Mouse (Mus musculus) T-helper 1 cell (primary cell): ENCODE results near the gene Zfp637.
"Not testable (repeated sequence)": the region's sequence is repeated elsewhere in the genome, so short reads cannot be mapped to it uniquely, and the experiment has no call there.

Experiments used
- in situ Hi-C: fragments of 300-600 bp; cut with MboI, MseI; formaldehyde crosslinking; loops from one replicate; pipeline ENCODE4 v1.15.1; 2025; ENCODE audit warnings: high pct_unique_total_duplicates

Zfp637 gene

DNA sequence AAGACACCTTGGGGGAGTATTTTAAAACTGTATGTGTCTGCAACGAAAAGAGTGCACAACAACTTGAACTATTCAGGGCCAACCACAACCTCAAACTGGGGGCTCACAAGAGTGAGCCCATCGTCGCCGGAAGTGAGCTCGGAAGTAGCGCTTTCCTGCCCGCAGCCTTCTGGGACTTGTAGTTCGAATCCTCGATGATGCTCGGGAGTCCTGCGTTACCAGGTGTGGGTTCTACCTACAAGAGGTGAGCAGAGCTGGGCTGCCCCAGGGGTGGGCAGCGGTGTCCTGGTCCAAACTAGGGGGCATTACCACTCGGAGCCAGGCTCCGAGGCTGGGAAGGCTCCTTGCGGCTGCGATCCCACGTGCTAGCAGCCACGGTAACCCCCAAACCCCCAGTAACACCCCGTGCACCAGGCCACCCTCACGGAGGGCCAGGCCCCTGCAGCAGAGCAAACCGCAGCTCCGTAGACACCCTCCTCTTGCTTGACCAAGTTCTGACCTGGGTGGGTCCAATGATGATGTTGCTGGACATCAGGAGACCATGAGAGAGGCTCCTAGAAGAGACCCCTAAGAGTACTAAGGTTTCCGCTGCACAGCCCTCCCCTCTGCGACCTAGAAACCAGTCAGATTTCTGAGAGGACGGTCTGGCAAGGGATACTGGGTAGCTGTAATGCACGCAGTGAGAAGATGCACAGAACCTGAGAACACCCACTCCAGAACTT lies 22.1 kb downstream of the Zfp637 start:
- in situ Hi-C loops = loop anchor here (5.0 kb wide), 1 partner anchor 54 kb away; no protein-coding TSS in a partner anchor

DNA sequence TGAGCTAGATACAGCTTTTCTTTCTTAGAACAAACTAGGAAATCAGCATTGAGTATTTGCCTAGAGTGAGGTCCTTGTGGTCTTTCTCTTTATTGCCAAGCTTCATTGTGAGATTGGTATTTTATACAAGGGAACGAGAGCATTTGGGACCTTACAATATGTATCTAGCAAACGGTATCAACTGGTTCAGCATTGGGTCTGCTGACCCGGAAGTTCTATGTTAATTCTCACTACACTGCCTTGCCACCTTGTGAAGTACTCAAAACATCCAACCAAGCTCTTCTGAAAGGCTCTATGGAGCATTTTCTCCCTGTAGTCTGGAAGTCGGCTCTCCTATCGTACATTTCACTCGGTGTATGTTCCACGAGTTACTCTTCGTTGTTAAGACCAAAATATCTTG lies 22.8 kb downstream of the Zfp637 start:
- in situ Hi-C loops = loop anchor here (5.0 kb wide), 1 partner anchor 54 kb away; no protein-coding TSS in a partner anchor

DNA sequence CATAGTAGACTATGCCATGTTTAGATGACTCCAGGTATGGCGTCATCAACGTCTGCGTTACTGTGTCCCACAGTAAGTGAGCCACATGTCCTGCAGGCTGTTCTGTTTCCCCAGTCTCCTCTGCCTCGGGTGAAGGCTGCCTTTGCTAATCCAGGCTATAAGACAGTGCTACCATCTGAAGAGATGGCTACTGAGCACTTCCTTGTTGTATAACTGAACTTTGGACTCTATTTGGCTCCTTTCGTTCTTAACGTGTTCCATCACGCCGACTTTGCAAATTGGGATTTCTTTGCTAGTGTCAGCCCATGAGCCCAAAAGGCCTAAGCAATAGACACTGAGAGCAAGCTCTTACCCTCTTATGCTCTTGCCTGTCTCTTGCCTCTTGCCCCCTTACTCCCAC lies 27.2 kb downstream of the Zfp637 start:
- in situ Hi-C loops = no loop called here

DNA sequence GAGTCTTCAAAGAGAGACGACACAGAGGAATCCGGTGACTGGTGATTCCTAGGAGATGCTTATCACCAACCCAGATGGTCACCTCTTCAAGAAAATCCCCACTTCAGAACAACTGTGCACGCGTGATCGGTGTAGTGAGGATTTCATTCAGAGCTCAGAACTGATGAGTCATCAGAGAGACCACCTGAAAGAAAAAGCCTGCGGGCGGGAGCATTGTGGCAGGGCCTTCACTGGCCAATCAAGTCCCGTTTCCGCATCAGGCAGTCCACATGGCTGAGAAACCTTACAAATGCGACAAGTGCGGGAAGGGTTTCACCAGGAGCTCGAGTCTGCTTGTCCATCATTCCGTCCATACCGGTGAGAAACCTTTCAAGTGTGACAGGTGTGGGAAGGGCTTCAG lies 30.1 kb downstream of the Zfp637 start:
- in situ Hi-C loops = no loop called here

DNA sequence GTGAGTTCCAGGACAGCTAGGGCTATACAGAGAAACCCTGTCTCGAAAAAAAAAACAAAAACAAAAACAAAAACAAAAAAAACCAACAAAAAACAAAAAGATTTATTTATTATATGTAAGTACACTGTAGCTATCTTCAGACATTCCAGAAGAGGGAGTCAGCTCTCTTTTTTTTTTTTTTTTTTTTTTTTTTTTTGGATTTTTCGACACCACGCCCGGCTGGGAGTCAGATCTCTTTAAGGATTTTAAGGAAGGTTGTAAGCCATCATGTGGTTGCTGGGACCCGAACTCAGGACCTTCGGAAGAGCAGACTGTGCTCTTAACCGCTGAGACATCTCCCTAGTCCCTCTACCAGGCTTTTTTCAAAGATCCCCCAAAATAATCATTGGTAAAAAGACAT lies 32.5 kb downstream of the Zfp637 start:
- in situ Hi-C loops = not testable (repeated sequence)

DNA sequence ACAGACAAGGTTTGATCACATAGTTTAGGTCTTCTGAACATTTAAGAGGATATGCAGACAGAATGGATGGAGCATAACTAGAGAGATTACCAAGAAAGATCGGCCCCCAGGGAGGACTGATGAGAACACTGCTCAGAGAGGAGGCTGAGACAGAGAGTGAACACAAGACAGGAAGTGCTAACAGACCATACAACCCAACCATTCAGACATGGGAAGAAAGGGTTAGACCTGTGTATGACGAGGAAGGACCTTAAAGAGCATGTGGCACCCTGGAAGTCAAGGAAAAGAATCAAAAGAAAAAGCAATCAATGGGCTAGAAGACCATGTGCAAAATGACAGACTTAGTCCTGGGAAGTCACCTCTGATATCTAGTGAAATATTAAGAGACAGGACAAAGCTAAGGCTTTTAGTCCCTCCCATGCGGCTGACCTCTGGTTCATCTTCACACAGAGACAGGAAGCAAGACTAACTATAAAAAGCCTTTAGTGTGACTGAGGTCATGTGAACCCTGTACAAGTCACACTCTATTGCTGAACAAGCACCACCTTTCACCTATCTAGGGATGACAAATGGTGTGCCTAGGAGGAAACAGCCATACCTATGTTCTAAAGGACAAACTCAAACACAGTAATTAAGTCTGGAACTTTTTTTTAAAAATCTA lies 33.8 kb downstream of the Zfp637 start:
- in situ Hi-C loops = no loop called here

DNA sequence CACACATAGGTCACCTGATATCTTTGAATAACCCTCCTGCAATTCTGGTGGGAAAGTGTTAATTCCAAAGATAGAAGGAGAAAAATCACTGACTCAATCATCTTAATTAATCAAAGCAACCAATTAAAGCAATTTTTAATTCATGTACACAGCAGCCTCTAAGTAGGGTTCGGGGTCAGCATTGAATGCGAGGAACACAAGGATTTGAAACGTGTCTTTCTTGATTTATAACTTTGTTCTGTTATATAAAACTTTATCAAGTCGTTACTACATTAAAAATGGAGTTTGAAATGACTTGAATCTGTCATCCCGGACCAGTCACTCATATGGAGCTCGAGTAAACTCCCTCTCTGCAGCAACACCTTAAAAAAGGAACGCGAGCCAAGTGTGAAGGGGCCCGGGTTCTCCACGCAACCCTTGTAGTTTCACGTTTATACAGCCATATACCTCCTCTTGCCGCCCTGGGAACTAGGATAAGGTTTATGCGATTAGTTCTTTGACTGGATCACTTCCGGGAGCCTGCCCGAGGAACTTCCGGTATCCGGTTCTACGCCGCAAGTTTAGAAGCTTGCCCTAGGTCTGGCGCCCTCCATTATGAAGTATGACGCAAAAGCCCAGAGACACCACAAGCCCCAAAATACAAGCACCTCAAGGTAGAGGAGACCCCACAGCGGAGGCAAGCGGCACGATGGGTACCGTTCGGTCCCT lies 37.9 kb downstream of the Zfp637 start:
- in situ Hi-C loops = no loop called here

DNA sequence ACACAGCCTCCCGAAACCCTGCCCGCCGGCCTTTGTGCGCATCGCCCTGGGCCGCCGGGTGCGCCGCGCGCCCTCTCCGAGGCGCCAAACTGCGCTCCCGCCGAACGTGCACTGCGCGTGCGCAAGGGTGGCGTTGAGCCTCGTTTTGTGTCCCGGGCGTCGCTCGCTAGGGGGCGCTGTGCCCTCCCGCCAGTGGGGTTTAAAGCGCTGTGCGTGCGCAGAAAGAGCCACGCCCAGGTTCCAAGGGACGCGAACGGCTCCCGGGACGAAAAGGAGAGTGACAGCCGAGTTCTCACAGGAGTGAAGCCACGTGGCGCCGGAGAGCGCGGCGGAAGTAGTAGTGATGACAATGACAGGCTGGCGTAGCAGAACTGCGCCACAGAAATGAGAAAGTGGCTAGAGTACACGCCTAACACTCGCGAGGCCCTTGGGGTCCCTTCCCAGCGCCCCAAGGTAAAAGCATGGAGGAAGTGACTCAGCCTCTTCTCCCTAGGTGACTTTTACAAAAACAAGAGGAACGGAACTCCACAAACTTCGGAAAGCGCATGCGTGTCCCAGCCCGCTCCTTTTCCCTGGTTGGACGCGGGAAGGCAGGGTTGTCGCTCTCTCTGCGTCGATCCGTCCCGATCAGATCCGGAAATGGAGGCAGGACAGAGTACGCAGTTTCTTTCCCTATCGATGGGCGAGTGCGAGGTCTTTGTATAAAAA lies 38.6 kb downstream of the Zfp637 start:
- in situ Hi-C loops = no loop called here

DNA sequence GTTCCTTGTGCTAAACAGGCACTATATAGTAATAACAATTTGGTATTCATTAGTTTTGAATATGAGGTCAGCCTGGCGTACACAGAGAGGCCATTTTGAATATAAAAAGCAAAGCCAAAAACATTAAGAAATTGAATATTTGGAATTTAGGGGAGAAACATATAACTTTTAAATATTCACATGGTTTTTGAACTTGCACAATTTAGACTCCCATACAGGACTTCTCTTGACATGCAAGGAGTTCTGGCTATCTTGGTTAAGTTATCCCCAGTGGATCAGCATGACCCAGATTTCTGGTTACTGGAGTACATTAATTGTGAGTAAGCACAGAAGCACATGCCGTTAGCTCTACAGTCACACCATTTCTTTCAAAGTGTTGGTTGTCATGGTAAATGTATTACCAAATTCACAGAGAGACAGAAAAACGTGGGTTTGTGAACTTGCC lies 39.4 kb downstream of the Zfp637 start:
- in situ Hi-C loops = no loop called here

DNA sequence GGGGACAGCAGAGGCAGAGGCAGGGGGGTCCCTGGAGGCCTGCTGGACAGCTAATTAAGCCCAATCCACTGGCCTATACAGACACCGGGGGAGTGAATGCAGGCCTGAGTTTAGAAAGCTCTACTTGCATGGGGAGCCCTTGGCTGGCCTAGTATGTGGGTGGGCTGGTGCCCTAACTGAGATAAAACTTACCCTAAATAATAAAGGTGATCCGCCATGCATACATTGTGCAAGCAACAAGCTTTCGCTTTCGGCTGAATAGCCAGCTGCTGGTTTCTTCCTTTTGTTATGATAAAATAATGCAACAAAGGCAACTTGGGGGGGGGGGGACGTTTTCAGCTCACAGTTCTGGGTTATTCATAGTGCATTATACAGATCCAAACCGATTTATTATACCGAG lies 40.2 kb downstream of the Zfp637 start:
- in situ Hi-C loops = no loop called here

DNA sequence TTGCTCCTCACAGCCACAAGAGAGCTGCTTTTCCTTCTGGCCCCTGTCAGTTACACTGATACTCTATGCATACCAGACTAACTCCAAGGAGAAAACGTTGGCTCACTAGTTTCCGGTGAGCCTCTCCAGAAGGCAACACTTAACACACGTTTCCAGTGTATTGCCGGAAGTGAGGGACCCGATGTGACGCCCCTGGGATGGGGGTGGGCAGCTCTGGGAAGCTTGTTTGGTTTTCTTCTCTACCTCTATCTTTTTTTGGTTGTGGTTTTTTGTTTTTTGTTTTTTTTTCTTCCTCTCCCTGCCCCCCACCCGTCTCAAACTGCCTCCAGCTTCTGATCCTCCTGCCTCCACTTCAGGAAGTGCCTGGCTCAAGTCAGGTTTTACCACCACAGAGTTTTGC lies 41.0 kb downstream of the Zfp637 start:
- in situ Hi-C loops = no loop called here

DNA sequence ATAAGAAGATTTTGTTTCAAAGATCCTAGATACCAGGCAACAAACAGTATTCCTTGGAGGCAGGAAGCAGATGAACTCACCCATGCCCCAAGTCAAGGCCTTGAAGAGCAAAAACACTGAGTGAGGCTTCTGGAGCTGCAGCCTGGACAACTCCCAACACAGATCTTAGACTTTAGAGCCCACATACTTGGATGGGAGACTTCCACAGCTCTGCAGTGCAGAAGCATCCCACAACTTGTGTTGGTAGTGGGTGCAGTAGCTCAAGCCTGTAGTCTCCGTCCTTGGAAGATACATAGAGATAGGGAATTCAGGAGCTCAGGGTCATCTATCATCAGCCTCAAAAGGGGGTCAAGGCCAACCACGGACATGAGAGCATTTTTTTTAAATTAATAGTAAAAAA lies 45.0 kb downstream of the Zfp637 start:
- in situ Hi-C loops = no loop called here

DNA sequence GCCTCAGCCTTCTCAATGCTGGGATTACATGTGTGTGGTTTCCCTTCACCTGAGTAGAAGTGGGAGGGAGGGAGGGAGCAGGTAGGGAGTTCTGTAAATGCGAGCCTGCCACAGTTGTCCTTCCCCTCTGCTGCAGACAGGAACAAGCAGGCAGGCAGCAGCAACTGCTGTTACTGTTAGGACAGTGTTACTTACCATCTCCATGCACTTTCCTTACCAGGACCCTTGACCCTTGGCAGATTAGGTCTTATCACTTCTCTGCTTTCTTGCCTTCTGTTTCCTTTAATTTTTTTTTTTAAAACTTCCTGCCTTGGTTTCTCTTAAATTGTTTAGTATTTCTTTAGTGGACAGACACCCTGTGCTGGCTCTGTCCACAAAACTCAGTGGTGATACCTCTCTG lies 47.1 kb downstream of the Zfp637 start:
- in situ Hi-C loops = no loop called here

DNA sequence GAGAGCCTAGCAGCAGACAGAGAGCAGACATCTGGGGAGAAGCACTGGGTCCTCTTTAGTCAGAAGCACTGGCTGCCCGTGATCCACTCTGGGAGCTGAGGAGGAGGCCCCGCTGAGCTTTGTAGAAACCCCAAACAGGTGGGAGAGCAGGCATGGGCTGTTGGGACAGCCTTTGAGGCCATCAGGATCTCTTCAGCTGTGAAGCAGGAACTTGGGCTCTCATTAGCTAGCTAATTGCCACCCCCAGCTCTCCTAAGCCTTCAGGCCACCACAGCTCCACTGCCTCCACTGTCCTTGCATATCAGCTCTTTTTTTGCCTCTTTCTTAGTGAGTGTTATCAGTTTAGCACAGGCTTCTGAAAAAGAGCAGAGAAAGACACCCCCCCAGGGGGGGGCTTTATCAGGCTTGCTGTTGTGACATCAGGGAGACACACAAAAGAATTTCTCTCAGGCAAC lies 47.7 kb downstream of the Zfp637 start:
- in situ Hi-C loops = no loop called here

DNA sequence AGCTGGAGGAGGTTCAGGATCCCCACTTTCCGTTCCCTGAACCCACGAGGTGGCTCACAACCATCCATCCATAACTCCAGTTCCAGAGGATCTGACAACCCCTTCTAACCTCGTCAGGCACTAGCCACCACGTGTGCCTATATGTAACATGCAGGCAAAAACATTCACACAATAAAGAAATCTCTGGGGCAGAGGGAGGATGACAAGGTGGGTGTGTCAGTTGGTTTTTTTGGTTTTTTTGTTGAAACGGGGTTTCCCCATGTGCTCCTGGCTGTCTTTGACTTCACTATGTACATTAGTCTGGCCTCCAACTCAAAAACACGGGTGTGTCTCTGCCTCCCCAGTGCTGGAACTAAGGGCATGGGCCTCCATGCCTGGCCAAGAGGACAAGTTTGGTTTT lies 49.3 kb downstream of the Zfp637 start:
- in situ Hi-C loops = no loop called here

DNA sequence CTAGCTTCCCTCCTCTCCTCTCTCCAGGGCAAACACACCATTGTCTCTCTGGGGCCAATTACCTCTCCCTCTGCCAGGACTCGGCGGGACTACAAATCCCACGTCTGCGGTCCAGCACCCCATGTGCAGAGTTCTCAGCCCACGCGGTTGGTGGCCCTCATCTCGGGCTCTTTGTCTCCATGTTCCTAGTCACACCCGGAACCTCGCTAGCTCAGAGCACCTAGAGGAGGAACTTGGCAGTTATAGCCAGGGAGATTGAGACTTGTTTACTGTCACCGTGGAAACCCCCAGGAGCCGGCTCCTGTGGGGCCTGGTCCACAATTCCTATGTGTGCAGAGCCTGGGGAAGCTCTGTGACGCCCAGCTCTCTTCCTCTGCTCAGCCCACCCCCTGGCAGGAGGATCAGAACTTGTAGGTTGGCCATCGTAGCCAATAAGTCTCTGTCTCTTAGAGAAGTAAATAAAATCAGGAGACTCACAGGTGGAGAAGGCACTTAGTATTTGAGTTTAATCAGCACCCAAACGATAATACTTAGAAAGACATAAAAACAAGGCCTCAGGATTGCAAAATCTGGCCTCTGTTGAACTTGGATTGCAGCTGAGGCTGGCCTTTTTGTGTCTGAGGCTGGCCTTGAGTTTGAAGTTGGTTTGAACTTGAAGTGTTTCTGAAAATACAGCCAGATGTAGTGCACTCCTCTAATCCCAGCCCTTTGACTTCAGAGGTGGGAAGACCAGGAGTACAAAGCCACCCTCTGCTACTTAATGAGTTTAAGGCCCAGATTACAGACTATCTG lies 50.6 kb downstream of the Zfp637 start:
- in situ Hi-C loops = no loop called here

DNA sequence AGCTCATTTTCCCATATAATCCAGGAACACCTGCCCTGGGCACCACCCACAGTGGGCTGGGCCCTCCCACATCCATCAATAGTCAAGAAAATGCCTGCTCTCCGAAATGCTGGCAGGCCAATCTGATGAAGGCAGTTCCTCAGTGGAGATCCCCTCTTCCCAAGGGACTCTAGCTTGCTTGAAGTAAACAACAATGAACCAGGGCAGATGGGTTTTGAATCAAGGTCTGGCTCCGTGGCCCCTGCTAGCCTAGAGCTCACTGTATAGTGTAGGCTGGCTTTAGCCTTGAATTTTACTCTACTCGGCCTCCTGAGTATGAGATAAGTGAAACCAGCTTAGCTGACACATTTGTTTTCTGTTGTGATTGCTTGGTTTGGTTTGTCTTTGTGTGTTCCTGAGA lies 51.4 kb downstream of the Zfp637 start:
- in situ Hi-C loops = no loop called here

DNA sequence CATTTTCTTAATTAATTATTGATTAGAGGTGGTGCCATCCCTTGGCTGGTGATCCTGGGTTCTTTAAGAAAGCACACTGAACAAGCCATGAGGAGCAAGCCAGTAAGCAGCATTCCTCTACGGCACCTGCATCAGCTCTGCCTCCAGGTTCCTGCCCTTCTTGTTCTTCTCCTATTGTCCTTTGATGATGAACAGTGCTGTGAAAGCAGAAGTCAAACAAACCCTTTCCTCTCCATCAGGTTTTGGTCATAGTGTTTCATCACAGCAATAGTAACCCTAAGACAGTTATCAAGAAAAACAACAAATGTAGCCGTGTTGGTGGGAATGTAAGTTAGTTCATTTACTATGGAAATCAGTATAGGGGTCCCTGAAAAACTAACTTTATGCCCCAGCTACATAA lies 52.5 kb downstream of the Zfp637 start:
- in situ Hi-C loops = no loop called here
